Mouse (Mus musculus) stomach, embryonic 14.5 days (tissue): ENCODE measurements around the gene Pdik1l. TPM values are rescaled to one million over a fixed set of nuclear protein-coding genes. Genes with fewer than 3 reads are reported as not detected.

Experiments
- ATAC-seq: fragments of 200-750 bp; cut with Nextera tagmentation; 2 replicates; pipeline ENCODE4 v1.8.0; 2017; ENCODE audit warnings: low read depth, moderate TSS enrichment; ENCODE audit not compliant: insufficient number of reproducible peaks, insufficient read depth, low FRiP score
- H3K27ac ChIP-seq: fragments of 300-500 bp; sonication (generic); 2 replicates; pipeline ENCODE4 v1.5.1; 2014; ENCODE audit warnings: mild to moderate bottlenecking, low read length, moderate library complexity, mixed read lengths
- H3K27me3 ChIP-seq: fragments of 300-500 bp; sonication (generic); 2 replicates; pipeline ENCODE4 v1.6.1; 2014; ENCODE audit warnings: low read length, control low read depth, mixed read lengths; ENCODE audit not compliant: control insufficient read depth, insufficient read depth
- H3K36me3 ChIP-seq: fragments of 300-500 bp; sonication (generic); 2 replicates; pipeline ENCODE4 v1.6.1; 2014; ENCODE audit warnings: mild to moderate bottlenecking, control low read depth, low read length, moderate library complexity, mixed read lengths; ENCODE audit not compliant: control insufficient read depth, insufficient read depth
- H3K4me1 ChIP-seq: fragments of 300-500 bp; sonication (generic); 2 replicates; pipeline ENCODE4 v1.6.1; 2014; ENCODE audit warnings: low read length, control low read depth, mixed read lengths; ENCODE audit not compliant: control insufficient read depth, insufficient read depth
- H3K4me2 ChIP-seq: fragments of 300-500 bp; sonication (generic); replicated peaks from 2 replicates; pipeline ENCODE4 v1.6.1; 2014; ENCODE audit warnings: low read depth, low read length, control low read depth
- H3K4me3 ChIP-seq: fragments of 300-500 bp; sonication (generic); 2 replicates; pipeline ENCODE4 v1.5.1; 2014; ENCODE audit warnings: low read depth, low read length, control low read depth
- H3K9ac ChIP-seq: fragments of 300-500 bp; sonication (generic); replicated peaks from 2 replicates; pipeline ENCODE4 v1.6.1; 2014; ENCODE audit warnings: low read depth, mild to moderate bottlenecking, control low read depth, low read length, moderate library complexity, mixed read lengths
- H3K9me3 ChIP-seq: fragments of 300-500 bp; sonication (generic); 2 replicates; pipeline ENCODE4 v1.6.1; 2016; ENCODE audit warnings: low read depth, low read length, control low read depth; ENCODE audit not compliant: control insufficient read depth
- WGBS: fragments of 180-500 bp; shearing (Covaris S2); extraction: QIAGEN DNeasy Blood & Tissue Kit; methylation state at CpG from one replicate; pipeline ENCODE4 v1.1.7; 2014; 5-methylcytosine and 5-hydroxymethylcytosine counted together
- polyA plus RNA-seq: library from polyadenylated mRNA; unstranded; fragments of >200 nt; fragmentation: Nextera tagmentation; extraction: Ambion mirVana; gene quantifications from 2 replicates; pipeline ENCODE4 v1.2.1, GENCODE M21; 2014

Gene Pdik1l
- polyA plus RNA-seq, 1 experiment from 2014 or later = 19.0 TPM

DNA sequence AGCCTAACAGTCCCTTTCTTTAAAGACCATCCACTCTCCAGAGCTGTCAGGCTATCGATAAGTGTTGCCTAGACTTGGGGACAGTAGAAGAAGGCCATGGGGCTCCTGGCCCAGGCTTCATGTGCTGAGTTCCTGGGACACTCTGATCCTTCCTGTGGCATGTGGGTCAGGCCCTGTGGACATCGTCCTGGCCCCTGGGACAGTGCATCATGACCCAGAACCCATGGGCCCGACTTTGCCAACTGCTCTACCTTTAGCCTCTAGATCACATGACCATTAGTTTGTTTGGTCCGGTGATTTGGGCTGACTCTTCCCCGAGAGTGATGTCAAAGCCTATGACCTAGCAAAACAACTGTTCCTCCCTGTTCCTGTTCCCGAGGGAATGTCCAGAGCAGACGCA, 22.4 kb upstream of the Pdik1l start:
- Histone ChIP-seq H3K4me2 (no peak overlapping the region), H3K27me3 (no peaks in the 10 kb centered on the region), H3K36me3 (no peaks in the 10 kb centered on the region), H3K9me3 (peaks cover 4% of the 10 kb centered on the region; the same call in 1 of the 2 replicates), H3K4me3 (no peak overlapping the region), H3K27ac (no peak overlapping the region), H3K4me1 (peaks cover 8% of the 10 kb centered on the region; the same call in 1 of the 2 replicates), H3K9ac (no peak overlapping the region)
- no peak for ATAC-seq
- 87% methylated on average over 7 of the region's 7 CpGs for WGBS

DNA sequence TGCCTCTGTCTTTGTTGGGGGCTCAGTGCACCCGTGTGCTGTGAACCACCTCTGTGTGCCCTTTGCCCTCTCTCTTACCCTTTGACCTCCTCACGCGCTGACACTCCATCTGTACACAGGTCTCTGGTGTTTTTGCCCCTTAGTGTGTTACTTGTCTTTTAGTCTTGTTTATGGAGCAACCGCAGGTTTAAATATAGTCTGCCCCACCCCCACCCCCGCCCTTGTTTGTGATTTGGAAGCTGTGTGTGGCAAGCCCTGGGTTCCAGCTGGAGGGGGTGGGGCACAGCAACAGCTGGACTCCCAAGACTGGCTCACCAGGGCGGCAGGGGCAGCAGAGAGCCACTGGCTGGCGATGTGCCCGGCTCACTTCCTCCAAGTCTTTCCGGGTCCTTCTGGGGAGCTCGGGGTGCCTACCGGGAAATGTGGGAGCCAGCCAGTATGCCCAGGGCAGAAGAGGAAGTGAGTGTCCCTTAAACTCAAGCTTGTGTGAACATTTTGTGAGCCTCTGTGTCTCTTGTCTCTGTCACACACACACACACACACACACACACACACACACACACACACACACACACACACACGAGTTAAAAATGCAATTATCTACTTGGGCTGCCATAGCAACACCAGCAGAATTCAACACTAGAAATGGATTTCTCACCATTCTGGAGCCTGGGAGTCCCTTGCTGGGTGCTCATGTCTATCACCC, 19.8 kb upstream of the Pdik1l start:
- Histone ChIP-seq H3K4me3 (no peak overlapping the region), H3K9me3 (no peaks in the 10 kb centered on the region), H3K4me2 (peak overlapping the region; percentile 11; the same call in 1 of the 2 replicates), H3K36me3 (no peaks in the 10 kb centered on the region), H3K27me3 (no peaks in the 10 kb centered on the region), H3K9ac (peak overlapping the region; percentile 1; the same call in 1 of the 2 replicates), H3K27ac (no peak overlapping the region), H3K4me1 (peaks cover 8% of the 10 kb centered on the region; the same call in 1 of the 2 replicates)
- ATAC-seq = 0 out of 2 replicates have a peak, but pooled peaks have one; percentile 33
- WGBS = 9% methylated on average over 12 of the region's 12 CpGs

DNA sequence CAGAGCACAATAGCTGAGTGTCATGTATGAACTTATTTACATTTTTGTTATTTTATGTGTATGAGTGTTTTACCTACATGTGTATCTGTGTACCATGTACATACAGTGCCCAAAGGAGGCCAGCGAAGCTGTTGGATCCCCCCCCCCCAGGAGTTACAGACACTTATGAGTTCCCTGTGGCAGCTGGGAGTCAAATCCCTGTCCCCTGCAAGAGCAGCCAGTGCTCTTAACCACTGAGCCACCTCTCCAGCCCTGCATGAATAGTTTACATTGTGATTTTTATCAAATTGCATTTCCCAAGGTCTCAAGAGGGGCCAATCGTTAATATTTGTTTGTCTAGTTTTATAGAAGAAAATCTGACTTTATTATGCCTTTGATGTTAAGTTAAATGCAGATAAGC, 19.3 kb upstream of the Pdik1l start:
- H3K9ac ChIP-seq = no peak overlapping the region; the same call in 1 of the 2 replicates
- H3K4me2 ChIP-seq = no peak overlapping the region; the same call in 1 of the 2 replicates
- no peak for ATAC-seq
- no peak overlapping the region for H3K4me3 ChIP-seq
- no peaks in the 10 kb centered on the region for H3K9me3 ChIP-seq
- 45% methylated on average over 2 of the region's 2 CpGs for WGBS
- peaks cover 8% of the 10 kb centered on the region; the same call in 1 of the 2 replicates for H3K4me1 ChIP-seq
- no peaks in the 10 kb centered on the region for H3K36me3 ChIP-seq
- no peak overlapping the region for H3K27ac ChIP-seq
- H3K27me3 ChIP-seq = no peaks in the 10 kb centered on the region

DNA sequence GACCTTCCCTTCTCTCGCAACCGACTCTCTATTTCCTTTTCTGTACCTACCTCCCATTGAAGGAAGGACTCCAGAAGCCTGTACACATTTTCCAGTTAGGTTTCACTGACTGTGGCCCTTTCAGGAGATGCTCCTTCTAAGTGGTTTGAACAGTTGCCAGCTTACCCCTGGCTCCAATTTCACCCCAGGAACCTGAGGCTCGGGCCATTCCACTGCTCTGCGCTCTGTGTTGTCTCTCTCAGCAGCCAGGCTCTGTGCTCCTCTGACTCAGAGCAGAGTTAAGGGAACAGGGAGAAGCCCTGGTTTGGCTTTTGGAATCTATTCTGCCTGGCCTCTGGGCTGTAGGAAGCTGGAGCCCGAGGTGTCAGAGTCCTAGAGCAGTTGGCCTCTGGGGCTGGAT, 14.4 kb upstream of the Pdik1l start:
- no peak overlapping the region for H3K9ac ChIP-seq
- 0 out of 2 replicates have a peak, but pooled peaks cover 3% of the 10 kb centered on the region for H3K4me1 ChIP-seq
- no peak overlapping the region for H3K4me2 ChIP-seq
- WGBS = 84% methylated on average over 5 of the region's 5 CpGs
- no peaks in the 10 kb centered on the region for H3K36me3 ChIP-seq
- H3K4me3 ChIP-seq = no peak overlapping the region
- ATAC-seq = no peak
- H3K9me3 ChIP-seq = no peaks in the 10 kb centered on the region
- H3K27ac ChIP-seq = no peak overlapping the region
- no peaks in the 10 kb centered on the region for H3K27me3 ChIP-seq

DNA sequence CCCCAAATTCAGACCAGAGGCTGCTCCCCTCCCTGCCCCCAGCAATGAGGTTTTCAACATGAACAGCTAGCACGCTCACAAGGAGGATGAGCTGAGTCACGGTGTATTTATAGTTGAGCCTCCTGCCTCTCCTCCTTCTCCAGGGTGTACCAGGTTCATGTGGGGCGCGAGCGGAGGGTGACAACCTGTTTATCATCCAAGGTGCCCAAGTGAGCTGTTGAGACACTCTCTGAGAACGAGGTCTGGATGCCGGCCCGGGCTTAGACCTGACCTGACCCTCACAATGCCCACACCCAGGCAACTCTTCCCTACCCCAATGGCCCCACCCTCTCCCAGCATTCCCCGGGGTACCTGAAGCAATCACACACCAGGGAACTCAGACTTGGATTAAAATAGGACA, 12.6 kb upstream of the Pdik1l start:
- no peaks in the 10 kb centered on the region for H3K4me1 ChIP-seq
- WGBS = 71% methylated on average over 9 of the region's 9 CpGs
- ATAC-seq = no peak

DNA sequence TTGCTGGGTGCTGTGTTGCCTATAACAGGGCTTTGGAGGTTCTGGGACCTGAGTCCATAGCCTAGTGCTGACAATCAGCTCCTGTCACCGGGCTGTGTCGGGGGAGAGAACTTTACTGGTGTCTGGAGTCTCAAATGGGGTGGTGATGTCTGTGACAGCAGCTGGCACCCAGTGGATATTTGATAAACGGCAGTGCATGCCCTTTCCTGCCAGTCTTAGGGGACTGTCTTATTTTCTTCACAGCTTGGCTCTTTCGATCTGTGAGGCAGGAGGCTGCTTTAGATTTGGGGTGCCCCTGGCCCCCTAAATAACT, 11.8 kb upstream of the Pdik1l start:
- Histone ChIP-seq H3K27me3 (no peaks in the 10 kb centered on the region), H3K4me1 (no peaks in the 10 kb centered on the region), H3K36me3 (no peaks in the 10 kb centered on the region), H3K9ac (no peak overlapping the region), H3K27ac (no peak overlapping the region), H3K4me3 (no peak overlapping the region), H3K4me2 (no peak overlapping the region), H3K9me3 (no peaks in the 10 kb centered on the region)
- ATAC-seq = no peak
- 68% methylated on average over 4 of the region's 4 CpGs for WGBS

More for the DNA sequence above, 12.6 kb upstream of the Pdik1l start:
- no peak overlapping the region for H3K27ac ChIP-seq
- H3K4me2 ChIP-seq = no peak overlapping the region
- no peak overlapping the region for H3K4me3 ChIP-seq
- H3K9ac ChIP-seq = no peak overlapping the region
- no peaks in the 10 kb centered on the region for H3K36me3 ChIP-seq
- H3K27me3 ChIP-seq = no peaks in the 10 kb centered on the region
- no peaks in the 10 kb centered on the region for H3K9me3 ChIP-seq

DNA sequence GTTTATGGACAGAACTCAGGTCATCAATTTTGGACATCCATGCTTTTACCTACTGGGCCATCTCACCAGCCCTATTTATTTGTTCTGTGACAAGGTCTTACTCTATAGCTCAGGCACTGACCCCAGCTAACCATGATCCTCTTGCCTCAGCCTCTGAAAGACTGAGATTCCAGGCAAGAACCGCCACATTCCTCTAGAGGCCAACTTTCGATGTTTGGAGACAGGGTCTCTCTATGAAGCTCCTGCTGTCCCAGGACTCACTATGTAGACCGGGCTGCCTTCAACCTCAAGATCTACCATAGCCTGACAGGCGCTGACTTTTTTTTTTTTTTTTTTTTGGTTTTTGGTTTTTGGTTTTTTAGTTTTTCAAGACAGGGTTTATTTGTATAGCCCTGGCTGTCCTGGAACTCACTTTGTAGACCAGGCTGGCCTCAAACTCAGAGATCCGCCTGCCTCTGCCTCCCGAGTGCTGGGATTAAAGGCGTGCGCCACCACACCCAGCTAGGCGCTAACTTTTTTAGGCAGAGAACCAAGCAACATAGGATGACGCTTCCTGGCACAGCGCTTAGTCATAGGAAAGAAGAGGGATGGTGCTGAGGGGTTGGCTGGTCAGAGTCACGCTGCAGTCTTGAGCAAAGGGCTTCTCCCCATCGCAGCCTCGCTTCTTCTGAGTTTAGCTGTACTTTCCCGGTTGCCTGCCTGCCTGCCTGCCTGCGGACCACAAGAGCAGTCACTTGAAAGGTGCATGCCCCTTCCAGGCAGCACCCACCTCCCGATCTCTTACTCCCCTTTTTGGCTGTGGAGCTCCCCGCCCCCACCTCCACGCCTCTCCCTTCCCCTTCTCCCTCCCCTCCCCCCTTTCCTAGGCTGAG, 11.2 kb upstream of the Pdik1l start:
- Histone ChIP-seq H3K36me3 (no peaks in the 10 kb centered on the region), H3K27me3 (no peaks in the 10 kb centered on the region), H3K4me2 (no peak overlapping the region), H3K9me3 (no peaks in the 10 kb centered on the region), H3K4me3 (no peak overlapping the region), H3K4me1 (no peaks in the 10 kb centered on the region), H3K27ac (no peak overlapping the region), H3K9ac (no peak overlapping the region)
- no peak for ATAC-seq
- WGBS = 73% methylated on average over 19 of the region's 19 CpGs

DNA sequence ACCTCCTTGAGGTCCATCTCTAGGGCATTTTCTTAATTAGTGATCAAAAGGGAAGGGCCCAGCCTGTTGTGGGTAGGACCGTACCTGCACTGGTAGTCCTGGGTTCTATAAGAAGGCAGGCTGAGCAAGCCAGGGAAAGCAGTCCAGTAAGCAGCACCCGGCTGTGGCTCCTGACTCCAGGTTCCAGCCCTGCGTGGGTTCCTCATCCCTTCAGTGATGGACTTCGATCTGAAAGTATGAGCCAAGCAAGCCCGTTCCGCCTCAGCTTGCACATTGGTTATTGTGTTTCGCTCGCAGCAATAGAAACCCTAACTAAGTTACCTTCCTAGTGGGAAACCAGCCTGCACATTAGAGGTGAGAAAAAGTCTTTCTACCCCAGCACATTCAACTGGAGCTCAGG, 9.7 kb upstream of the Pdik1l start:
- H3K9ac ChIP-seq = no peak overlapping the region
- H3K4me3 ChIP-seq = no peak overlapping the region
- ATAC-seq = no peak
- 91% methylated on average over 8 of the region's 8 CpGs for WGBS
- no peaks in the 10 kb centered on the region for H3K9me3 ChIP-seq
- H3K27ac ChIP-seq = no peak overlapping the region
- H3K4me2 ChIP-seq = no peak overlapping the region
- no peaks in the 10 kb centered on the region for H3K27me3 ChIP-seq
- no peaks in the 10 kb centered on the region for H3K4me1 ChIP-seq
- no peaks in the 10 kb centered on the region for H3K36me3 ChIP-seq
